Mouse (Mus musculus) limb, embryonic 14.5 days (tissue): ENCODE measurements around the gene Fam196b. TPM values are rescaled to one million over a fixed set of nuclear protein-coding genes. Genes with fewer than 3 reads are reported as not detected.

Source experiments
- ATAC-seq: fragments of 200-750 bp; cut with Nextera tagmentation; 2 replicates; pipeline ENCODE4 v1.8.0; 2017; ENCODE audit warnings: low read depth, moderate number of reproducible peaks, moderate TSS enrichment; ENCODE audit not compliant: low FRiP score
- DNase-seq: peaks from one replicate; pipeline ENCODE4 v3.0.0-alpha.2; 2015; ENCODE audit warnings: low spot score
- H3K27ac ChIP-seq: fragments of 300-500 bp; sonication (generic); replicated peaks from 2 replicates; pipeline ENCODE4 v1.5.1; 2014; ENCODE audit warnings: low read depth, mild to moderate bottlenecking, low read length, moderate library complexity, mixed read lengths
- H3K27me3 ChIP-seq: fragments of 300-500 bp; sonication (generic); 2 replicates; pipeline ENCODE4 v1.6.1; 2014; ENCODE audit warnings: low read length, mixed read lengths; ENCODE audit not compliant: control insufficient read depth, insufficient read depth
- H3K36me3 ChIP-seq: fragments of 300-500 bp; sonication (generic); 2 replicates; pipeline ENCODE4 v1.6.1; 2014; ENCODE audit warnings: mild to moderate bottlenecking, low read length, moderate library complexity, mixed read lengths; ENCODE audit not compliant: control insufficient read depth, insufficient read depth
- H3K4me1 ChIP-seq: fragments of 300-500 bp; sonication (generic); 2 replicates; pipeline ENCODE4 v1.6.1; 2014; ENCODE audit warnings: antibody characterized with exemption, low read length, mixed read lengths; ENCODE audit not compliant: control insufficient read depth, insufficient read depth
- H3K4me2 ChIP-seq: fragments of 300-500 bp; sonication (generic); replicated peaks from 2 replicates; pipeline ENCODE4 v1.6.1; 2014; ENCODE audit warnings: low read depth, mild to moderate bottlenecking, low read length, moderate library complexity; ENCODE audit not compliant: severe bottlenecking
- H3K4me3 ChIP-seq: fragments of 300-500 bp; sonication (generic); replicated peaks from 2 replicates; pipeline ENCODE4 v1.5.1; 2014; ENCODE audit warnings: low read length
- H3K9ac ChIP-seq: fragments of 300-500 bp; sonication (generic); 2 replicates; pipeline ENCODE4 v1.6.1; 2014; ENCODE audit warnings: mild to moderate bottlenecking, low read depth, low read length, moderate library complexity; ENCODE audit not compliant: severe bottlenecking
- H3K9me3 ChIP-seq: fragments of 300-500 bp; sonication (generic); 2 replicates; pipeline ENCODE4 v1.6.1; 2016; ENCODE audit warnings: low read length; ENCODE audit not compliant: control insufficient read depth
- POLR2A ChIP-seq: fragments of 200-500 bp; IDR thresholded peaks from 2 replicates; pipeline ENCODE4 v1.8.0; 2012; ENCODE audit warnings: inconsistent platforms, mild to moderate bottlenecking, moderate library complexity, borderline replicate concordance; ENCODE audit not compliant: insufficient read depth, insufficient read length; ENCODE audit errors: extremely low read depth
- WGBS: fragments of 180-500 bp; shearing (Covaris S2); extraction: QIAGEN DNeasy Blood & Tissue Kit; methylation state at CpG from one replicate; pipeline ENCODE4 v1.1.7; 2014; 5-methylcytosine and 5-hydroxymethylcytosine counted together
- polyA plus RNA-seq, 2 experiments: library from polyadenylated mRNA; depleted of rRNA in 1 of 2; stranded (reverse) in 1 of 2; unstranded in 1 of 2; fragments of >200 nt; fragmentation: Nextera tagmentation in 1 of 2; extraction: Ambion mirVana in 1 of 2; gene quantifications; 2 replicates each; pipeline versions ENCODE4 v1.2.1 to v1.2.3; 2012 to 2014

Gene Fam196b
- polyA plus RNA-seq, 2 experiments: 1.1 to 2.2 TPM

DNA sequence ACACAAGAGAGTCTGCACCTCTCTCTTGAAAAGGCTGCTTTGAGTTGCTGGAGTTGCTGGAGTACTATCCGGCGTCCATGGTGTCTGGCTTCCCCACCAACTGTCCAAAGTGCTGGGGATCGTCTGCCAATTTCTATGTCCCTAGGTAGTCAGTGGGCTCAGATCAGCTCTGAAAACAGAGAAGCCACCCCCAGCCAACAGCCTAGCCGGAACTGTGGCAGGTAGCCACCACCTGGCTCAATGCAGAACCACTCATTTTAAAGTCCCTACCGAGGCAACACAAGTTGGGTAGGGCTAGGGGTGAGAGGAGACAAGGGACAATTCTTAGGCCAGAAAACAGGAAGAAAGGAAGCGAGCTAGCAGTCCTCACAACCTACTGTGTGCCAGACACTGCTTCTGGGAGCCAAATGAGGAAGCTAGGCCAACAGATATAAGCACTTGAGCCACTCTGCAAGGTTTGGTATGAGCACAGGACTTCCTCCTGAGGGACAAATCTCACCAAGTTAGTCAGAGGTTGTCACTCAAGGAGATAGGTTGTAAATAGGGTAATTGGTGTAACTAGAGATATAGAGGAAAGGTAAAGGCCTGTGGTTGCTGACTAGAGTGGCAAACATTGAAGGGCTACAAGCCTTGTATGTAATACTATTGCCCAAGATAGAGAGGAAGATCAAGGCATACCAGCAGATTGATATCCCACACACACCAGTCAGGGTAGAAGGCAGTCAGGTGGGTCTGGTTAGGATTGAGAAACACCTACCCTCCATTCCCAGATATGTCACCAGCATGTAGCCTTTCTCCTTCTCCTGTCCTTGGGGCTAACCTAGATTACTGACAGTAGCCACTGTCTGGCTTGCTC, 74.9 kb downstream of the Fam196b start:
- no peak overlapping the region for H3K4me2 ChIP-seq
- TF ChIP-seq POLR2A: no peak
- no peaks in the 10 kb centered on the region for H3K4me1 ChIP-seq
- H3K27ac ChIP-seq: no peak overlapping the region
- 84% methylated on average over 6 of the region's 6 CpGs for WGBS
- ATAC-seq: no peak
- no peaks in the 10 kb centered on the region for H3K36me3 ChIP-seq
- no peak overlapping the region for H3K9ac ChIP-seq
- H3K9me3 ChIP-seq: no peaks in the 10 kb centered on the region
- no peak for DNase-seq
- H3K27me3 ChIP-seq: no peaks in the 10 kb centered on the region
- no peak overlapping the region for H3K4me3 ChIP-seq

- WGBS: 35% methylated on average over 4 of the region's 4 CpGs
- H3K4me2 ChIP-seq: no peak overlapping the region
- H3K27me3 ChIP-seq: no peaks in the 10 kb centered on the region
- no peaks in the 10 kb centered on the region for H3K36me3 ChIP-seq
- no peaks in the 10 kb centered on the region for H3K9me3 ChIP-seq
- DNase-seq (no peak), ATAC-seq (no peak)
- no peak for TF ChIP-seq POLR2A
- no peak overlapping the region for H3K9ac ChIP-seq
- no peak overlapping the region for H3K4me3 ChIP-seq
- no peak overlapping the region for H3K27ac ChIP-seq
- H3K4me1 ChIP-seq: no peaks in the 10 kb centered on the region
These were observed 77.5 kb downstream of the Fam196b start for GRCm38 (mm10) chr11:34392105-34392504.

- no peak for ATAC-seq
- Histone ChIP-seq H3K4me1 (no peaks in the 10 kb centered on the region), H3K27ac (no peak overlapping the region), H3K4me3 (no peak overlapping the region), H3K36me3 (no peaks in the 10 kb centered on the region), H3K9me3 (no peaks in the 10 kb centered on the region), H3K4me2 (no peak overlapping the region), H3K27me3 (no peaks in the 10 kb centered on the region), H3K9ac (no peak overlapping the region)
- no peak for TF ChIP-seq POLR2A
- 83% methylated on average over 3 of the region's 3 CpGs for WGBS
- no peak for DNase-seq
These were observed 81.2 kb downstream of the Fam196b start for GRCm38 (mm10) chr11:34395802-34396201.

- Histone ChIP-seq H3K9ac (no peak overlapping the region), H3K36me3 (no peaks in the 10 kb centered on the region), H3K27ac (no peak overlapping the region), H3K4me3 (no peak overlapping the region), H3K4me2 (no peak overlapping the region), H3K4me1 (no peaks in the 10 kb centered on the region), H3K9me3 (no peaks in the 10 kb centered on the region), H3K27me3 (no peaks in the 10 kb centered on the region)
- DNase-seq (no peak), ATAC-seq (no peak)
- WGBS: 88% methylated on average over 5 of the region's 5 CpGs
- TF ChIP-seq POLR2A: no peak
These were observed 83.0 kb downstream of the Fam196b start for GRCm38 (mm10) chr11:34397661-34398060.

DNA sequence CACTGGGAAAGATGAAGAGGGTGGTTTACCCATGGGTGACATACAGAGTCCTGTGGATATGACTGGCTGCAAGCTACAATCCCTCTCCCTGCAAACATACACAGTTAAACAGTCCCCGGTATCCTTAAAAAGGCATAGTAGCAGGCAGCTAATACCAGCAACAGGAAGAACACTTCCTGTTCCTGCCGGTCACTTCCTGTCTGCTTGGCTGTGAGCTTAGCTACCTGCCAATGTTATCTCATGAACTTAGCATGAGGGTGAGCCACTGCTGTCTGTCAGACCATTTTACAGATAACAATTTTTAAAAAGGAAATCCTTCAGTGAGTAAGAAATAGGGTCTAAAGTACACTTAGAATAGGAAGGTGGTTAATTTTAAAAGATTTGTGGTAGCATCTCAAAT, 83.9 kb downstream of the Fam196b start:
- no peaks in the 10 kb centered on the region for H3K9me3 ChIP-seq
- no peak overlapping the region for H3K4me3 ChIP-seq
- H3K27me3 ChIP-seq: no peaks in the 10 kb centered on the region
- H3K4me1 ChIP-seq: no peaks in the 10 kb centered on the region
- 88% methylated on average over 2 of the region's 2 CpGs for WGBS
- no peak for TF ChIP-seq POLR2A
- ATAC-seq (no peak), DNase-seq (no peak)
- H3K27ac ChIP-seq: no peak overlapping the region
- no peak overlapping the region for H3K4me2 ChIP-seq
- H3K36me3 ChIP-seq: no peaks in the 10 kb centered on the region
- no peak overlapping the region for H3K9ac ChIP-seq
